Mouse (Mus musculus) ES-E14 (cell line): ENCODE results near the gene Ms4a18.

Source experiments
- CHD2 ChIP-seq: IDR thresholded peaks from 2 replicates; pipeline ENCODE4 v1.6.1; 2014; ENCODE audit warnings: mild to moderate bottlenecking, low read depth, low read length, inconsistent platforms
- HCFC1 ChIP-seq: IDR thresholded peaks from 2 replicates; pipeline ENCODE4 v1.6.1; 2012; ENCODE audit warnings: low read length, inconsistent platforms, borderline replicate concordance; ENCODE audit not compliant: insufficient read depth
- ZC3H11A ChIP-seq: IDR thresholded peaks from 2 replicates; pipeline ENCODE4 v1.6.1; 2012; ENCODE audit warnings: low read depth, mild to moderate bottlenecking, inconsistent platforms, low read length, borderline replicate concordance
- ZNF384 ChIP-seq: IDR thresholded peaks from 2 replicates; pipeline ENCODE4 v1.6.1; 2012; ENCODE audit warnings: low read depth, low read length, inconsistent platforms

- TF ChIP-seq ZNF384, result no peak
- no peak for TF ChIP-seq CHD2
- no peak for TF ChIP-seq ZC3H11A
- TF ChIP-seq HCFC1, result no peak
Measured at GRCm38 (mm10) chr19:11050286-11050685, 32.5 kb upstream of the Ms4a18 start.
